Mouse (Mus musculus): ENCODE data around the gene Tead1. TPM values are rescaled to one million over a fixed set of nuclear protein-coding genes. Genes with fewer than 3 reads are reported as not detected.

The Tead1 gene
- 100 to 1,000 TPM; 169 to 195 TPM for total RNA-seq (2021)
- 39.5 and 67.4 TPM in 2 replicates for polyA plus RNA-seq (2012; rRNA removed)
- long read RNA-seq, partial matches to known transcripts = 1 of 17 reads
- long read RNA-seq, other reads (novel, unspliced or antisense) = 14 of 17 reads

DNA sequence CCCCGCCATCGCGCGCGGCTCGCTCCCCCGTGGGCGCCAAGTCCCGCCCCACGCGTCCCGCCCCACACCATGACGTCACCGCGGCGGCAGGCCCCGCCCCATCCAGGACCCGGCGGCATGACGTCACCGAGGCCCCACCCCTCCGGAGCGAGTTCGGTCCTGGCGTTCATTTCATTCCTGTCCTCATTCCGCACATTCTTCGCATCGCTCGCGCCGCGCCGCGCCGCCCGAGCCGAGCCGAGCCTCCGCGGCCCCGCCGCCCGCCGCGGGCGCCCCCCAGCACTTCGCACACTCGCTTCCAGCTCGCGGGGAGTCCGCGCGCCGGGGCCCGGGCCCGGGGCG, at the start of gene Tead1:
Tead1 (plus strand) TSS at position 148 of the 342 bp plus-strand sequence.
- DNase-seq = peak; percentile 94 to 99
- peak within 1 kb of the TSS; percentile 100 for H3K9ac ChIP-seq (ENCODE audit: low read depth, low read length)
- under 1% methylated on average over 45 of the region's 57 CpGs for WGBS
- H3K27me3 ChIP-seq (ENCODE audit: control insufficient read depth, insufficient read depth, low read length) = no peaks in the 10 kb centered on the region
- intact Hi-C loops (cut with DNase I) = loop anchor here (2.0 to 5.0 kb wide), 3 partner anchors 18 to 212 kb away; no protein-coding TSS in a partner anchor
- peaks cover 3% of the 10 kb centered on the region; the same call in 1 of the 2 replicates for H3K4me1 ChIP-seq (ENCODE audit: control insufficient read depth, insufficient read depth, low read length)
- TF ChIP-seq CTCF (IDR thresholded peaks at IDR 0.05) = no peak
- TF ChIP-seq POLR2A (IDR thresholded peaks at IDR 0.05; ENCODE audit: insufficient read depth, low read depth, low read length) = no peak
- TF ChIP-seq EP300 (IDR thresholded peaks at IDR 0.05; ENCODE audit: insufficient read depth, low read depth, low read length) = no peak
- peak within 1 kb of the TSS; percentile 96 for H3K4me3 ChIP-seq
- H3K79me2 ChIP-seq (replicated peaks; ENCODE audit: control insufficient read depth, insufficient read depth, low read length) = no peaks in the 10 kb centered on the region
- H3K27ac ChIP-seq = peak within 1 kb of the TSS; percentile 98
- no peaks in the 10 kb centered on the region for H3K36me3 ChIP-seq (ENCODE audit: control insufficient read depth, insufficient read depth, low read length)

DNA sequence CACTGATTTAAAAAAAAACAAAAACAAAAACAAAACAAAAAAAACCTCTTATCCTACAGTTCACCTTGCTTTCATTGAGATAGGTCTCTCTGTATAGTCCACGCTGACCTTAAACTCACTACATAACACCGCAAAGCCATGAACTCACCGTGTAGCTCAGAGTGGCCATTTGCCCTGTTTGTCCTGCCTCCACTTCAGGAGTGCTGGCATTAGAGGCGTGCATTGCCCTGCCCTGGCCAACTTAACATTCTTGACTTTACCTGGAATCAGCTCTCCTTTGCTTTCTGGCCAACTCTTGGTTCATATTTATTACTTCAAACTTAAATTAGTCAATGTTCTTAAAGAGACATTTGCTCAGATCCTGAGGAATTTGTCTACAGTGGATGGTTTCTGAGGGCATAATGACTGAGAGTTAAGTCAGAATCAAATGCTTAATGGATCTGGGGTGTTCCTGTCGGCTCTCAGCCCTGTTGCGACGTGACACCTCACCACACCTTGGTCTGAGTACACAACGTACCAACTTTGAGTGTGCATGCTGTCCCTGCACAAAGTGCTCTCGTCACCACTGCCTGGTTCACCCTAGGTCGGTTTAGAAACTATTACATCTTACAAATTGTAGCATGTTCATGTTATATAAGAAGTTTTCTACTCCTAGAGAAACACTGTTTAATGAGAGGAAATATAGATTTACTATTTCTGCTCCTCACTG, 44.5 kb upstream of the Tead1 start:
- Histone ChIP-seq H3K79me2 (replicated peaks; ENCODE audit: control insufficient read depth, insufficient read depth, low read length) (no peaks in the 10 kb centered on the region), H3K4me3 (no peak overlapping the region), H3K27me3 (ENCODE audit: control insufficient read depth, insufficient read depth, low read length) (no peaks in the 10 kb centered on the region), H3K4me1 (ENCODE audit: control insufficient read depth, insufficient read depth, low read length) (no peaks in the 10 kb centered on the region), H3K9ac (ENCODE audit: low read depth, low read length) (no peak overlapping the region), H3K36me3 (ENCODE audit: control insufficient read depth, insufficient read depth, low read length) (no peaks in the 10 kb centered on the region), H3K27ac (no peak overlapping the region)
- no peak for DNase-seq
- intact Hi-C loops (cut with DNase I) = no loop called here
- 75% methylated on average over 10 of the region's 10 CpGs for WGBS
- TF ChIP-seq POLR2A (IDR thresholded peaks at IDR 0.05; ENCODE audit: insufficient read depth, low read depth, low read length) = no peak
- TF ChIP-seq CTCF (IDR thresholded peaks at IDR 0.05) = no peak
- no peak for TF ChIP-seq EP300 (IDR thresholded peaks at IDR 0.05; ENCODE audit: insufficient read depth, low read depth, low read length)

GRCm38 (mm10) chr7:112635936-112636335, 43.2 kb upstream of the Tead1 start:
- Histone ChIP-seq H3K9ac (ENCODE audit: low read depth, low read length) (no peak overlapping the region), H3K4me3 (no peak overlapping the region), H3K27me3 (ENCODE audit: control insufficient read depth, insufficient read depth, low read length) (no peaks in the 10 kb centered on the region), H3K36me3 (ENCODE audit: control insufficient read depth, insufficient read depth, low read length) (no peaks in the 10 kb centered on the region), H3K4me1 (ENCODE audit: control insufficient read depth, insufficient read depth, low read length) (no peaks in the 10 kb centered on the region), H3K79me2 (replicated peaks; ENCODE audit: control insufficient read depth, insufficient read depth, low read length) (no peaks in the 10 kb centered on the region), H3K27ac (no peak overlapping the region)
- no peak for DNase-seq
- TF ChIP-seq EP300 (IDR thresholded peaks at IDR 0.05; ENCODE audit: insufficient read depth, low read depth, low read length) (no peak), CTCF (IDR thresholded peaks at IDR 0.05) (peak; percentile 27), POLR2A (IDR thresholded peaks at IDR 0.05; ENCODE audit: insufficient read depth, low read depth, low read length) (no peak)
- WGBS = 100% methylated on average over 2 of the region's 2 CpGs
- intact Hi-C loops (cut with DNase I) = no loop called here

GRCm38 (mm10) chr7:112643866-112644543, 35.1 kb upstream of the Tead1 start:
- WGBS = 52% methylated on average over 6 of the region's 6 CpGs
- no peak overlapping the region for H3K4me3 ChIP-seq
- peak in 1 of 2 experiments; percentile 35 for DNase-seq
- no peaks in the 10 kb centered on the region for H3K79me2 ChIP-seq (replicated peaks; ENCODE audit: control insufficient read depth, insufficient read depth, low read length)
- H3K36me3 ChIP-seq (ENCODE audit: control insufficient read depth, insufficient read depth, low read length) = no peaks in the 10 kb centered on the region
- no peak overlapping the region for H3K9ac ChIP-seq (ENCODE audit: low read depth, low read length)
- intact Hi-C loops (cut with DNase I) = no loop called here
- H3K4me1 ChIP-seq (ENCODE audit: control insufficient read depth, insufficient read depth, low read length) = peaks cover 3% of the 10 kb centered on the region; the same call in 1 of the 2 replicates
- H3K27ac ChIP-seq = no peak overlapping the region
- no peaks in the 10 kb centered on the region for H3K27me3 ChIP-seq (ENCODE audit: control insufficient read depth, insufficient read depth, low read length)
- TF ChIP-seq EP300 (IDR thresholded peaks at IDR 0.05; ENCODE audit: insufficient read depth, low read depth, low read length) (no peak), POLR2A (IDR thresholded peaks at IDR 0.05; ENCODE audit: insufficient read depth, low read depth, low read length) (no peak), CTCF (IDR thresholded peaks at IDR 0.05) (no peak)

- Histone ChIP-seq H3K4me1 (ENCODE audit: control insufficient read depth, insufficient read depth, low read length) (peaks cover 3% of the 10 kb centered on the region; the same call in 1 of the 2 replicates), H3K36me3 (ENCODE audit: control insufficient read depth, insufficient read depth, low read length) (no peaks in the 10 kb centered on the region), H3K79me2 (replicated peaks; ENCODE audit: control insufficient read depth, insufficient read depth, low read length) (no peaks in the 10 kb centered on the region), H3K27me3 (ENCODE audit: control insufficient read depth, insufficient read depth, low read length) (no peaks in the 10 kb centered on the region), H3K27ac (no peak overlapping the region), H3K4me3 (no peak overlapping the region), H3K9ac (ENCODE audit: low read depth, low read length) (no peak overlapping the region)
- 71% methylated on average over 6 of the region's 6 CpGs for WGBS
- intact Hi-C loops (cut with DNase I) = no loop called here
- DNase-seq = peak; percentile 60 to 74
- TF ChIP-seq CTCF (IDR thresholded peaks at IDR 0.05) = peak; percentile 60
- TF ChIP-seq POLR2A (IDR thresholded peaks at IDR 0.05; ENCODE audit: insufficient read depth, low read depth, low read length) = no peak
Observed at GRCm38 (mm10) chr7:112644701-112645100, 34.4 kb upstream of the Tead1 start.

DNA sequence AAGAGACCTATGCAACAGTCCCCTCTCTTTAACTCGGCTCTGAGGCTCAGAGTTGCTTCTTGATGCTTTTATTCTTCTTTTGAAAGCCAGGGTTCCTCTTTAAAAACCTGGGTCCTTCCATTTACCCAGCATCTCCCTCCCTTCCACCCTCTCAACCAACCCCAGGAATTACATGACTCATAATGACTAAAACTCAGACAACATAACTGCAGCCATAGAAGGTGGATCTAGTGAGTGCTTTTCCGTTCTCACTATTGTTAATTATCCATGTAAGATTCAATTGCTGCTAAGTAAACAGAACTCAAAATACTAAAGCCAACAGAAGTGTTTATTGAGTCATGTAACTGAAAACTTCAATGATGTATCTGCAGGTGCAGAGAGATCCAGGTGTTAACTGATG, 33.4 kb upstream of the Tead1 start:
- Histone ChIP-seq H3K79me2 (replicated peaks; ENCODE audit: control insufficient read depth, insufficient read depth, low read length) (no peaks in the 10 kb centered on the region), H3K27me3 (ENCODE audit: control insufficient read depth, insufficient read depth, low read length) (no peaks in the 10 kb centered on the region), H3K9ac (ENCODE audit: low read depth, low read length) (no peak overlapping the region), H3K4me3 (no peak overlapping the region), H3K27ac (no peak overlapping the region), H3K4me1 (ENCODE audit: control insufficient read depth, insufficient read depth, low read length) (peaks cover 3% of the 10 kb centered on the region; the same call in 1 of the 2 replicates), H3K36me3 (ENCODE audit: control insufficient read depth, insufficient read depth, low read length) (0 out of 2 replicates have a peak, but pooled peaks cover under 1% of the 10 kb centered on the region)
- DNase-seq = no peak
- intact Hi-C loops (cut with DNase I) = no loop called here
- 92% methylated on average over 2 of the region's 2 CpGs for WGBS
- TF ChIP-seq POLR2A (IDR thresholded peaks at IDR 0.05; ENCODE audit: insufficient read depth, low read depth, low read length) (no peak), CTCF (IDR thresholded peaks at IDR 0.05) (no peak), EP300 (IDR thresholded peaks at IDR 0.05; ENCODE audit: insufficient read depth, low read depth, low read length) (no peak)

Measured in heart, adult 2 months (tissue).